Mouse (Mus musculus): ENCODE measurements around the gene Tac4. TPM values are rescaled to one million over a fixed set of nuclear protein-coding genes. Genes with fewer than 3 reads are reported as not detected.
A peak's percentile ranks its signal among the peaks of the same experiment; 100 is the strongest.

Gene Tac4
- total RNA-seq, 1 experiment, result 0.18 TPM

- TF ChIP-seq CHD2 (IDR thresholded peaks at IDR 0.05; ENCODE audit: low read depth, low read length) (no peak), ZNF384 (IDR thresholded peaks at IDR 0.05; ENCODE audit: low read depth, low read length) (no peak), MAFK (IDR thresholded peaks at IDR 0.05; ENCODE audit: insufficient read depth, low read depth, low read length) (no peak), ZC3H11A (IDR thresholded peaks at IDR 0.05; ENCODE audit: borderline replicate concordance, low read depth, low read length) (no peak), HCFC1 (IDR thresholded peaks at IDR 0.05; ENCODE audit: borderline replicate concordance, insufficient read depth, low read length) (no peak)
- Histone ChIP-seq H3K9ac (ENCODE audit: insufficient read depth, low read depth, low read length, poor library complexity, severe bottlenecking) (no peak overlapping the region), H3K27ac (ENCODE audit: insufficient read depth, low read depth, low read length, poor library complexity, severe bottlenecking) (no peak overlapping the region), H3K9me3 (ENCODE audit: control insufficient read depth, insufficient read depth, low read depth, low read length) (no peaks in the 10 kb centered on the region), H3K36me3 (ENCODE audit: control insufficient read depth, insufficient read depth, low read length, poor library complexity, severe bottlenecking) (no peaks in the 10 kb centered on the region), H3K4me1 (ENCODE audit: control insufficient read depth in 2 of 2, insufficient read depth in 2 of 2, low read length in 2 of 2, poor library complexity in 1 of 2) (peaks cover 4 to 20% of the 10 kb centered on the region in 2 experiments; a peak in 2 of 4 replicates), H3K4me3 (ENCODE audit: insufficient read depth in 1 of 2, low read depth in 1 of 2, low read length in 2 of 2, poor library complexity in 1 of 2, severe bottlenecking in 1 of 2) (no peak overlapping the region)
- DNase-seq (ENCODE audit: low read depth, low spot score), result no peak
- in situ Hi-C loops (cut with MboI; ENCODE audit: low sequenced_read_pairs in 2 of 2, unreplicated experiment in 2 of 2), result no loop called here
These were observed 42.2 kb upstream of the Tac4 start for GRCm38 (mm10) chr11:95219111-95219510.

- H3K27ac ChIP-seq (ENCODE audit: insufficient read depth, low read depth, low read length, poor library complexity, severe bottlenecking), result no peak overlapping the region
These were observed 37.9 kb upstream of the Tac4 start for GRCm38 (mm10) chr11:95223473-95223872.

GRCm38 (mm10) chr11:95224124-95224893 lies 37.0 kb upstream of the Tac4 start:
- Histone ChIP-seq H3K4me1 (ENCODE audit: control insufficient read depth in 2 of 2, insufficient read depth in 2 of 2, low read length in 2 of 2, poor library complexity in 1 of 2) (peaks cover 5 to 21% of the 10 kb centered on the region in 2 experiments; a peak in 3 of 4 replicates), H3K4me3 (ENCODE audit: insufficient read depth in 1 of 2, low read depth in 1 of 2, low read length in 2 of 2, poor library complexity in 1 of 2, severe bottlenecking in 1 of 2) (peak overlapping the region in 1 of 2 experiments; percentile 11; a peak in 1 of 4 replicates), H3K36me3 (ENCODE audit: control insufficient read depth, insufficient read depth, low read length, poor library complexity, severe bottlenecking) (no peaks in the 10 kb centered on the region), H3K9ac (ENCODE audit: insufficient read depth, low read depth, low read length, poor library complexity, severe bottlenecking) (no peak overlapping the region), H3K9me3 (ENCODE audit: control insufficient read depth, insufficient read depth, low read depth, low read length) (no peaks in the 10 kb centered on the region), H3K27ac (ENCODE audit: insufficient read depth, low read depth, low read length, poor library complexity, severe bottlenecking) (no peak overlapping the region)
- no peak for DNase-seq (ENCODE audit: low read depth, low spot score)
- in situ Hi-C loops (cut with MboI; ENCODE audit: low sequenced_read_pairs in 2 of 2, unreplicated experiment in 2 of 2), result no loop called here
- TF ChIP-seq ZNF384 (IDR thresholded peaks at IDR 0.05; ENCODE audit: low read depth, low read length) (no peak), MAFK (IDR thresholded peaks at IDR 0.05; ENCODE audit: insufficient read depth, low read depth, low read length) (no peak), CHD2 (IDR thresholded peaks at IDR 0.05; ENCODE audit: low read depth, low read length) (no peak), HCFC1 (IDR thresholded peaks at IDR 0.05; ENCODE audit: borderline replicate concordance, insufficient read depth, low read length) (no peak), ZC3H11A (IDR thresholded peaks at IDR 0.05; ENCODE audit: borderline replicate concordance, low read depth, low read length) (no peak)

More at GRCm38 (mm10) chr11:95223473-95223872, 37.9 kb upstream of the Tac4 start:
- H3K9ac ChIP-seq (ENCODE audit: insufficient read depth, low read depth, low read length, poor library complexity, severe bottlenecking), result no peak overlapping the region
- in situ Hi-C loops (cut with MboI; ENCODE audit: low sequenced_read_pairs in 2 of 2, unreplicated experiment in 2 of 2), result no loop called here
- no peaks in the 10 kb centered on the region for H3K9me3 ChIP-seq (ENCODE audit: control insufficient read depth, insufficient read depth, low read depth, low read length)
- H3K4me1 ChIP-seq (ENCODE audit: control insufficient read depth in 2 of 2, insufficient read depth in 2 of 2, low read length in 2 of 2, poor library complexity in 1 of 2), result peaks cover 5 to 21% of the 10 kb centered on the region in 2 experiments; a peak in 3 of 4 replicates
- DNase-seq (ENCODE audit: low read depth, low spot score), result peak; percentile 71
- H3K4me3 ChIP-seq (ENCODE audit: insufficient read depth in 1 of 2, low read depth in 1 of 2, low read length in 2 of 2, poor library complexity in 1 of 2, severe bottlenecking in 1 of 2), result peak overlapping the region; percentile 11 to 26
- no peaks in the 10 kb centered on the region for H3K36me3 ChIP-seq (ENCODE audit: control insufficient read depth, insufficient read depth, low read length, poor library complexity, severe bottlenecking)
- TF ChIP-seq CHD2 (IDR thresholded peaks at IDR 0.05; ENCODE audit: low read depth, low read length) (no peak), HCFC1 (IDR thresholded peaks at IDR 0.05; ENCODE audit: borderline replicate concordance, insufficient read depth, low read length) (no peak), ZNF384 (IDR thresholded peaks at IDR 0.05; ENCODE audit: low read depth, low read length) (no peak), MAFK (IDR thresholded peaks at IDR 0.05; ENCODE audit: insufficient read depth, low read depth, low read length) (no peak), ZC3H11A (IDR thresholded peaks at IDR 0.05; ENCODE audit: borderline replicate concordance, low read depth, low read length) (no peak)

GRCm38 (mm10) chr11:95225448-95225847 lies 35.9 kb upstream of the Tac4 start:
- peak overlapping the region; percentile 62 for H3K27ac ChIP-seq (ENCODE audit: insufficient read depth, low read depth, low read length, poor library complexity, severe bottlenecking)
- peaks cover 5 to 21% of the 10 kb centered on the region in 2 experiments; a peak in 3 of 4 replicates for H3K4me1 ChIP-seq (ENCODE audit: control insufficient read depth in 2 of 2, insufficient read depth in 2 of 2, low read length in 2 of 2, poor library complexity in 1 of 2)
- DNase-seq (ENCODE audit: low read depth, low spot score), result no peak
- no peak for TF ChIP-seq ZC3H11A (IDR thresholded peaks at IDR 0.05; ENCODE audit: borderline replicate concordance, low read depth, low read length)
- TF ChIP-seq MAFK (IDR thresholded peaks at IDR 0.05; ENCODE audit: insufficient read depth, low read depth, low read length), result no peak
- H3K9ac ChIP-seq (ENCODE audit: insufficient read depth, low read depth, low read length, poor library complexity, severe bottlenecking), result 0 out of 2 replicates have a peak overlapping the region, but pooled peaks have one; percentile 6
- H3K9me3 ChIP-seq (ENCODE audit: control insufficient read depth, insufficient read depth, low read depth, low read length), result no peaks in the 10 kb centered on the region
- H3K36me3 ChIP-seq (ENCODE audit: control insufficient read depth, insufficient read depth, low read length, poor library complexity, severe bottlenecking), result no peaks in the 10 kb centered on the region
- H3K4me3 ChIP-seq (ENCODE audit: insufficient read depth in 1 of 2, low read depth in 1 of 2, low read length in 2 of 2, poor library complexity in 1 of 2, severe bottlenecking in 1 of 2), result no peak overlapping the region; a peak in 1 of 4 replicates
- in situ Hi-C loops (cut with MboI; ENCODE audit: low sequenced_read_pairs in 2 of 2, unreplicated experiment in 2 of 2), result no loop called here
